In the genomic region with DNA sequence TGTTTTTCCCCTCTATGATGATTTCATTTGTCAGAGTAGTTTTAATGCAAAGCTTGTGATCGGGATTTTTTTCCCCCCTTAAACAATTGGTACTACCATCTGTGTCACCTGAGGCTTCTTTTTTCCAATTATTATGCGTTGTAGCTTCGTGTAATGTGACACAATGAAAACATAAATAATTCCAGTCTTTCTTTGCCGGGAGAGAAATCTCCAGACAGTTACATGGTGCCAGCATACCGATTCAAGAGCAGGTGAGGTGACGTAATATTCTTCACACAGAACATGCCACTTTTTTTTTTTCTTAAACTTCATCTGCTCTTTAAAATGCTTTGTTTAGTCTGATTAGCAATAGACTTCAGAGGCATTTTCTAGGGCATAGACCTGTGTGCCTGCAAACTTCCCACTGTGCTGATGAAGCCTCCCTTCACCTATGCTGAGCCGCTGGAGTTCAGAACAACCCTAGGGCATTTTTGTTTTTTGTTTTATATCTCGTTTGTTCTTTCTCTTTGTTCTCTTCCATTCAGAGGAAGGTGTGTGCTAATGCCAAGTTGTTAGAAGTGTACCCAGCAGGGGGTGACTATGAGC, we compare ENCODE assay signal across 24 mouse cellular contexts.
A peak's percentile ranks its signal among the peaks of the same experiment; 100 is the strongest.
DNase-seq lines count a peak whose midpoint lies in the region; ATAC-seq lines count a peak whose summit lies in the region.
"Had no signal": no experiment of that assay in that cellular context is flagged by ENCODE, and none has a peak within 500 bp of the region (broad histone marks: within the 10 kb centered on the region; RNA-seq: fewer than 3 reads in every experiment).

No protein-coding gene starts in this region.

- H3K4me2 ChIP-seq in hindbrain, embryonic 15.5 days = 0 out of 2 replicates have a peak overlapping the region, but pooled peaks have one; percentile 13
- no peak overlapping the region for H3K4me2 ChIP-seq in hindbrain, embryonic 16.5 days (ENCODE audit: low read length)
- peak overlapping the region; percentile 27 for H3K4me2 ChIP-seq in midbrain, embryonic 16.5 days (ENCODE audit: low read length)
- H3K4me2 ChIP-seq: embryonic facial prominence, embryonic 13.5 days; heart, embryonic 12.5 days; limb, embryonic 12.5 days; liver, embryonic 12.5 days had no signal

- H3K9me3 ChIP-seq in hindbrain, embryonic 15.5 days = no peaks in the 10 kb centered on the region
- H3K9me3 ChIP-seq in hindbrain, embryonic 16.5 days (ENCODE audit: control insufficient read depth, low read length) = no peaks in the 10 kb centered on the region
- H3K9me3 ChIP-seq in midbrain, embryonic 16.5 days (replicated peaks; ENCODE audit: control insufficient read depth, low read length, poor library complexity, severe bottlenecking) = no peaks in the 10 kb centered on the region
- H3K9me3 ChIP-seq: embryonic facial prominence, embryonic 13.5 days; heart, embryonic 12.5 days; limb, embryonic 12.5 days; liver, embryonic 12.5 days; megakaryocyte, embryonic 14.5 days had no signal

- H3K4me1 ChIP-seq in hindbrain, embryonic 15.5 days (replicated peaks) = 0 out of 2 replicates have a peak, but pooled peaks cover 3% of the 10 kb centered on the region
- H3K4me1 ChIP-seq in hindbrain, embryonic 16.5 days (ENCODE audit: control insufficient read depth, insufficient read depth, low read depth, low read length) = no peaks in the 10 kb centered on the region
- peaks cover 7% of the 10 kb centered on the region; the same call in 1 of the 2 replicates for H3K4me1 ChIP-seq in midbrain, embryonic 16.5 days (ENCODE audit: control insufficient read depth, insufficient read depth, low read length)
- H3K4me1 ChIP-seq: embryonic facial prominence, embryonic 13.5 days; heart, embryonic 12.5 days; limb, embryonic 12.5 days; liver, embryonic 12.5 days; megakaryocyte, embryonic 14.5 days had no signal

- no peak overlapping the region for H3K9ac ChIP-seq in hindbrain, embryonic 15.5 days
- no peak overlapping the region for H3K9ac ChIP-seq in hindbrain, embryonic 16.5 days (ENCODE audit: low read depth, low read length)
- 0 out of 2 replicates have a peak overlapping the region, but pooled peaks have one; percentile 14 for H3K9ac ChIP-seq in midbrain, embryonic 16.5 days (ENCODE audit: low read depth, low read length)
- H3K9ac ChIP-seq: embryonic facial prominence, embryonic 13.5 days; heart, embryonic 12.5 days; limb, embryonic 12.5 days; liver, embryonic 12.5 days had no signal

- DNase-seq in A20 (ENCODE audit: low read depth, low spot score) (peak; percentile 4), ES-CJ7 (ENCODE audit: low read depth, low spot score) (peak; percentile 4)
- no peak for DNase-seq in kidney, postnatal 25 days
- no peak for DNase-seq in right cerebral cortex, postnatal 10 days (ENCODE audit: low spot score in 2 of 2)
- DNase-seq: adrenal gland, postnatal 25 days; cerebellum, adult 8-10 months; gastrocnemius, postnatal 10 days; heart, adult 11 months; heart, postnatal 14 days; kidney, adult 8-10 months; kidney, postnatal 14 days; layer of hippocampus, adult 9-11 months; lung, adult 2 months; right cerebral cortex, postnatal 25 days; thymus, adult 18-20 months had no signal

- H3K27me3 ChIP-seq in hindbrain, embryonic 15.5 days = no peaks in the 10 kb centered on the region
- H3K27me3 ChIP-seq in hindbrain, embryonic 16.5 days (replicated peaks; ENCODE audit: control insufficient read depth, insufficient read depth, low read length) = no peaks in the 10 kb centered on the region
- no peaks in the 10 kb centered on the region for H3K27me3 ChIP-seq in midbrain, embryonic 16.5 days (ENCODE audit: control insufficient read depth, insufficient read depth, low read depth, low read length)
- H3K27me3 ChIP-seq: embryonic facial prominence, embryonic 13.5 days; heart, embryonic 12.5 days; limb, embryonic 12.5 days; liver, embryonic 12.5 days; megakaryocyte, embryonic 14.5 days had no signal

- no peak overlapping the region for H3K4me3 ChIP-seq in hindbrain, embryonic 15.5 days
- no peak overlapping the region for H3K4me3 ChIP-seq in hindbrain, embryonic 16.5 days (ENCODE audit: low read length)
- H3K4me3 ChIP-seq in midbrain, embryonic 16.5 days (ENCODE audit: low read depth, low read length) = no peak overlapping the region
- H3K4me3 ChIP-seq: embryonic facial prominence, embryonic 13.5 days; heart, embryonic 12.5 days; limb, embryonic 12.5 days; liver, embryonic 12.5 days; megakaryocyte, embryonic 14.5 days had no signal

- H3K36me3 ChIP-seq in hindbrain, embryonic 15.5 days = no peaks in the 10 kb centered on the region
- H3K36me3 ChIP-seq in hindbrain, embryonic 16.5 days (ENCODE audit: control insufficient read depth, insufficient read depth, low read length) = no peaks in the 10 kb centered on the region
- no peaks in the 10 kb centered on the region for H3K36me3 ChIP-seq in midbrain, embryonic 16.5 days (ENCODE audit: control insufficient read depth, insufficient read depth, low read length)
- H3K36me3 ChIP-seq: embryonic facial prominence, embryonic 13.5 days; heart, embryonic 12.5 days; limb, embryonic 12.5 days; liver, embryonic 12.5 days had no signal

- no peak overlapping the region for H3K27ac ChIP-seq in hindbrain, embryonic 15.5 days (replicated peaks)
- no peak overlapping the region for H3K27ac ChIP-seq in hindbrain, embryonic 16.5 days (ENCODE audit: low read depth, low read length)
- peak overlapping the region; percentile 75 for H3K27ac ChIP-seq in midbrain, embryonic 16.5 days (ENCODE audit: low read length)
- H3K27ac ChIP-seq: embryonic facial prominence, embryonic 13.5 days; limb, embryonic 12.5 days; liver, embryonic 12.5 days had no signal

- WGBS in hindbrain, embryonic 15.5 days = 52% methylated on average over 8 of the region's 8 CpGs
- 45% methylated on average over 8 of the region's 8 CpGs for WGBS in hindbrain, embryonic 16.5 days
- 45% methylated on average over 8 of the region's 8 CpGs for WGBS in midbrain, embryonic 16.5 days

- ATAC-seq in hindbrain, embryonic 15.5 days (ENCODE audit: low FRiP score, low read depth) = peak; percentile 34; the same call in 1 of the 2 replicates
- ATAC-seq in hindbrain, embryonic 16.5 days = no peak
- peak; percentile 78; the same call in 1 of the 2 replicates for ATAC-seq in midbrain, embryonic 16.5 days
- ATAC-seq: inflammation-experienced regulatory T-cells, adult 6 months; liver, embryonic 12.5 days had no signal

Comparison
In these comparisons a context has a peak if more than half of its experiments do, and no peak if none do; other contexts are left out.
1. DNase-seq: peak in A20 (single experiment) and ES-CJ7 (single experiment); none in kidney, postnatal 25 days (0 of 2) and right cerebral cortex, postnatal 10 days (0 of 2).